9 mouse cellular contexts compared by ENCODE assay signal in genomic region chr16:31606389-31607177, GRCm38 (mm10). TPM values are rescaled to one million over a fixed set of nuclear protein-coding genes. Genes with fewer than 3 reads are reported as not detected.
A peak's percentile ranks its signal among the peaks of the same experiment; 100 is the strongest.
DNase-seq lines count a peak whose midpoint lies in the region; ATAC-seq and TF ChIP-seq lines count a peak whose summit lies in the region.
"Had no signal": no experiment of that assay in that cellular context is flagged by ENCODE, and none has a peak within 500 bp of the region (broad histone marks: within the 10 kb centered on the region; RNA-seq: fewer than 3 reads in every experiment).

No protein-coding gene starts in this region.

- ATAC-seq in midbrain, postnatal 0 days (ENCODE audit: low FRiP score) = no peak
- ATAC-seq in intestine, postnatal 0 days = no peak
- peak; percentile 71; the same call in 1 of the 2 replicates for ATAC-seq in stomach, embryonic 15.5 days (ENCODE audit: insufficient read depth, low FRiP score, low read depth)

- no peak for TF ChIP-seq POLR2A in thymus, adult 2 months (IDR thresholded peaks at IDR 0.05; ENCODE audit: control insufficient read depth, extremely low read depth, insufficient read depth, low read length, poor library complexity)

- 0 out of 2 replicates have a peak, but pooled peaks cover 3% of the 10 kb centered on the region for H3K4me1 ChIP-seq in midbrain, embryonic 10.5 days
- H3K4me1 ChIP-seq in midbrain, postnatal 0 days (ENCODE audit: insufficient read depth, low read length) = no peaks in the 10 kb centered on the region
- no peaks in the 10 kb centered on the region; the same call in 1 of the 2 replicates for H3K4me1 ChIP-seq in intestine, postnatal 0 days (replicated peaks; ENCODE audit: control insufficient read depth, insufficient read depth, low read length)
- peaks cover 15% of the 10 kb centered on the region for H3K4me1 ChIP-seq in stomach, embryonic 15.5 days
- no peaks in the 10 kb centered on the region for H3K4me1 ChIP-seq in thymus, adult 2 months (replicated peaks; ENCODE audit: control insufficient read depth, insufficient read depth, low read length)

- peak overlapping the region; percentile 39 for H3K27ac ChIP-seq in midbrain, embryonic 10.5 days (replicated peaks)
- no peak overlapping the region for H3K27ac ChIP-seq in midbrain, postnatal 0 days (ENCODE audit: low read depth, low read length)
- 0 out of 2 replicates have a peak overlapping the region, but pooled peaks have one; percentile 28 for H3K27ac ChIP-seq in intestine, postnatal 0 days (ENCODE audit: low read depth, low read length)
- H3K27ac ChIP-seq in stomach, embryonic 15.5 days = peak overlapping the region; percentile 83
- no peak overlapping the region for H3K27ac ChIP-seq in thymus, adult 2 months (ENCODE audit: control insufficient read depth, insufficient read depth, low read length)

- DNase-seq in midbrain, embryonic 10.5 days (ENCODE audit: low spot score) = no peak
- DNase-seq in midbrain, postnatal 0 days (ENCODE audit: low spot score) = no peak
- peak; percentile 62 to 64 for DNase-seq in gastrocnemius, postnatal 36 days
- no peak for DNase-seq in thymus, adult 2 months
- no peak for DNase-seq in right cerebral cortex, postnatal 25 days
- no peak for DNase-seq in spleen, postnatal 36 days (ENCODE audit: low spot score in 2 of 2)
- DNase-seq: cerebellum, postnatal 36 days had no signal

- WGBS in midbrain, embryonic 10.5 days = 86% methylated on average over 11 of the region's 11 CpGs
- WGBS in midbrain, postnatal 0 days = 81% methylated on average over 11 of the region's 11 CpGs
- WGBS in intestine, postnatal 0 days = 44% methylated on average over 11 of the region's 11 CpGs
- 34% methylated on average over 11 of the region's 11 CpGs for WGBS in stomach, embryonic 15.5 days
- WGBS in thymus, adult 2 months = 94% methylated on average over 11 of the region's 11 CpGs

- no peak overlapping the region for H3K4me3 ChIP-seq in midbrain, embryonic 10.5 days
- no peak overlapping the region for H3K4me3 ChIP-seq in midbrain, postnatal 0 days (ENCODE audit: low read depth, low read length)
- H3K4me3 ChIP-seq in intestine, postnatal 0 days (ENCODE audit: low read depth, low read length) = no peak overlapping the region
- H3K4me3 ChIP-seq in stomach, embryonic 15.5 days (replicated peaks) = no peak overlapping the region
- no peak overlapping the region for H3K4me3 ChIP-seq in thymus, adult 2 months (ENCODE audit: control insufficient read depth, insufficient read depth, low read length)

- no peaks in the 10 kb centered on the region for H3K9me3 ChIP-seq in midbrain, embryonic 10.5 days (replicated peaks)
- no peaks in the 10 kb centered on the region for H3K9me3 ChIP-seq in midbrain, postnatal 0 days (ENCODE audit: low read length)
- no peaks in the 10 kb centered on the region for H3K9me3 ChIP-seq in intestine, postnatal 0 days (ENCODE audit: control insufficient read depth)
- no peaks in the 10 kb centered on the region for H3K9me3 ChIP-seq in stomach, embryonic 15.5 days

- no peak overlapping the region for H3K4me2 ChIP-seq in midbrain, postnatal 0 days (ENCODE audit: low read depth, low read length, poor library complexity, severe bottlenecking)
- no peak overlapping the region for H3K4me2 ChIP-seq in intestine, postnatal 0 days (replicated peaks; ENCODE audit: low read depth)
- H3K4me2 ChIP-seq in stomach, embryonic 15.5 days = no peak overlapping the region

- H3K27me3 ChIP-seq in midbrain, embryonic 10.5 days (ENCODE audit: low read depth, poor library complexity, severe bottlenecking) = no peaks in the 10 kb centered on the region
- H3K27me3 ChIP-seq in midbrain, postnatal 0 days (ENCODE audit: insufficient read depth, low read length) = no peaks in the 10 kb centered on the region
- H3K27me3 ChIP-seq in intestine, postnatal 0 days (replicated peaks; ENCODE audit: control insufficient read depth, insufficient read depth, low read length) = no peaks in the 10 kb centered on the region
- H3K27me3 ChIP-seq in stomach, embryonic 15.5 days (replicated peaks) = no peaks in the 10 kb centered on the region
- H3K27me3 ChIP-seq in thymus, adult 2 months (ENCODE audit: control insufficient read depth, insufficient read depth, low read length) = no peaks in the 10 kb centered on the region

- intact Hi-C loops in gastrocnemius, postnatal 36 days (cut with DNase I) = no loop called here

- no peak for TF ChIP-seq CTCF in midbrain, postnatal 0 days (IDR thresholded peaks at IDR 0.05)
- no peak for TF ChIP-seq CTCF in intestine, postnatal 0 days (IDR thresholded peaks at IDR 0.05; ENCODE audit: low read depth)
- no peak for TF ChIP-seq CTCF in thymus, adult 2 months (IDR thresholded peaks at IDR 0.05; ENCODE audit: borderline replicate concordance, control insufficient read depth, extremely low read depth, insufficient read depth, low read length, poor library complexity)

- H3K9ac ChIP-seq in midbrain, postnatal 0 days (replicated peaks; ENCODE audit: low read length, poor library complexity, severe bottlenecking) = no peak overlapping the region
- H3K9ac ChIP-seq in intestine, postnatal 0 days (ENCODE audit: low read depth, low read length) = no peak overlapping the region
- H3K9ac ChIP-seq in stomach, embryonic 15.5 days = no peak overlapping the region

- no peaks in the 10 kb centered on the region for H3K36me3 ChIP-seq in midbrain, embryonic 10.5 days
- no peaks in the 10 kb centered on the region for H3K36me3 ChIP-seq in midbrain, postnatal 0 days (ENCODE audit: insufficient read depth, low read length)
- H3K36me3 ChIP-seq in intestine, postnatal 0 days (ENCODE audit: control insufficient read depth, insufficient read depth) = no peaks in the 10 kb centered on the region
- H3K36me3 ChIP-seq in stomach, embryonic 15.5 days = no peaks in the 10 kb centered on the region
- H3K36me3 ChIP-seq in thymus, adult 2 months (ENCODE audit: control insufficient read depth, insufficient read depth, low read length) = no peaks in the 10 kb centered on the region

RNA-seq across cellular contexts. Expression of gene Dlg1, which starts 56.7 kb away (rescaled TPM):
- polyA plus RNA-seq in midbrain, embryonic 10.5 days (2016; fragmentation: Nextera tagmentation; extraction: Ambion mirVana) = 20.0 and 20.3 TPM in 2 replicates
- total RNA-seq in midbrain, postnatal 0 days (2014; rRNA removed) = 24.8 and 25.0 TPM in 2 replicates
- 10.1 and 10.9 TPM in 2 replicates for polyA plus RNA-seq in midbrain, postnatal 0 days (2015; fragmentation: Nextera tagmentation; extraction: Ambion mirVana)
- 10 to 100 TPM; 38.3 to 39.9 TPM for total RNA-seq in gastrocnemius, postnatal 36 days (2021)
- 10.5 and 11.2 TPM in 2 replicates for polyA plus RNA-seq in intestine, postnatal 0 days (2015; fragmentation: Nextera tagmentation; extraction: Ambion mirVana)
- 25.0 and 26.3 TPM in 2 replicates for polyA plus RNA-seq in stomach, embryonic 15.5 days (2015; fragmentation: Nextera tagmentation; extraction: Ambion mirVana)
- polyA plus RNA-seq in thymus, adult 2 months (2012; rRNA removed) = 18.9 and 20.3 TPM in 2 replicates

Comparison
In these comparisons a context has a peak if more than half of its experiments do, and no peak if none do; other contexts are left out.
1. H3K27ac ChIP-seq: peak in midbrain, embryonic 10.5 days (single experiment), intestine, postnatal 0 days (single experiment) and stomach, embryonic 15.5 days (single experiment); none in midbrain, postnatal 0 days (single experiment) and thymus, adult 2 months (single experiment).
2. DNase-seq: peak in gastrocnemius, postnatal 36 days (2 of 2); none in midbrain, embryonic 10.5 days (single experiment), midbrain, postnatal 0 days (single experiment), thymus, adult 2 months (single experiment), right cerebral cortex, postnatal 25 days (single experiment) and spleen, postnatal 36 days (0 of 2).